Mouse (Mus musculus) cerebellum, adult 2 months (tissue): ENCODE data around the gene 2700081O15Rik.

Experiments used
- CTCF ChIP-seq: fragments of 200-500 bp; IDR thresholded peaks from 2 replicates; pipeline ENCODE4 v1.5.1; 2011; ENCODE audit warnings: low read depth, mild to moderate bottlenecking, control low read depth, low read length, moderate library complexity, borderline replicate concordance; ENCODE audit not compliant: insufficient read depth
- POLR2A ChIP-seq: fragments of 200-500 bp; IDR thresholded peaks from 2 replicates; pipeline ENCODE4 v1.6.1; 2011; ENCODE audit warnings: low read length, control low read depth, borderline replicate concordance; ENCODE audit not compliant: insufficient read depth

DNA sequence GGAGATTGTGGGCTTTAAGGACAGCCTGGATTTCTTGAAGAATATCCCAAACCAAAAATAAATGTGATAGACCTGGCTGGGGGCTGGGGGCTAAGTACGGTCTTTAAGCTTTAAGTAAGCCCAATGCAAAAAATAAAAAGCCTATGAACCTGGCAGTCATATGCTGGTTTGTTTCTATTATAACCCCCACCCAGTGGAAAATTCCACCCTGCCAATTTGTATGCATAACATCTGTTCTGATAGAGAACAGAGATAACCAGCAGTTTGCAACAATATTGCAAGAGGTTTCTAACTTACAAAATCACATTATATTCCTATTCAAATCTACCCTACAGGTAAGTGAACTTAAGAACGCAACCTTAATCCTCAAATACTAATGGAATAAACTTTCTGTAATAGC, 53.2 kb downstream of the 2700081O15Rik start:
- no peak for TF ChIP-seq POLR2A
- no peak for TF ChIP-seq CTCF
